Mouse (Mus musculus): ENCODE data around the gene Pld3.

DNA sequence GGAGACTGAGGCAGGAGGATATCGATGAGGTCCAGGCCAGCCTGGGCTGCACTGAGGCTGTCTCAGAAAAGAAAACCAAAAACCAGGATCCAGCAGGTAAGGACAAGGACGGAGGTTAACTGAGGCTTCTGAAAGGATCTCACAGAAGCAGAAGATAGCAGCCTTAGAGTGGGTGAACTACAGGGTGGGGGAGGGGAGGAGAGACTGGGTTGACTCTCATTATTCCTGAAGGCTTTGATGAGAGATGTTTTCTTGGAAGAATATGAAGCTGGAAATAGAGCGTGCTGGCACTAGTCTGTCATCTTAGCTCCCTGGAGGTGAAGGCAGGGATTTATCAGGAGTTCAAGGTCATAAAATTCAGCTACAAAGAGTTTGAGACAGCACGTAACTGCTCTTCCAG is 9.2 kb downstream of the Pld3 start:
- no peak for TF ChIP-seq MAFK (IDR thresholded peaks at IDR 0.05; ENCODE audit: insufficient read depth, low read depth, low read length)
- no peak for TF ChIP-seq CHD2 (IDR thresholded peaks at IDR 0.05; ENCODE audit: low read depth, low read length)
- no peak for TF ChIP-seq ZNF384 (IDR thresholded peaks at IDR 0.05; ENCODE audit: low read depth, low read length)
- TF ChIP-seq HCFC1 (IDR thresholded peaks at IDR 0.05; ENCODE audit: borderline replicate concordance, insufficient read depth, low read length): no peak
